Mouse (Mus musculus) forebrain, embryonic 11.5 days (tissue): ENCODE measurements around the gene Cftr. TPM values are rescaled to one million over a fixed set of nuclear protein-coding genes. Genes with fewer than 3 reads are reported as not detected.
A peak's percentile ranks its signal among the peaks of the same experiment; 100 is the strongest.

Source experiments
- ATAC-seq: fragments of 200-750 bp; cut with Nextera tagmentation; replicated peaks from 2 replicates; pipeline ENCODE4 v1.8.0; 2017; ENCODE audit warnings: moderate TSS enrichment; ENCODE audit not compliant: low FRiP score
- DNase-seq: peaks from one replicate; pipeline ENCODE4 v3.0.0-alpha.2; 2017; ENCODE audit warnings: low spot score
- H3K27ac ChIP-seq: fragments of 300-500 bp; sonication (generic); 2 replicates; pipeline ENCODE4 v1.5.1; 2014; ENCODE audit warnings: low read depth, low read length
- H3K27me3 ChIP-seq: fragments of 300-500 bp; sonication (generic); 2 replicates; pipeline ENCODE4 v1.6.1; 2014; ENCODE audit warnings: mild to moderate bottlenecking, low read length, mixed read lengths; ENCODE audit not compliant: control insufficient read depth, insufficient read depth
- H3K36me3 ChIP-seq: fragments of 300-500 bp; sonication (generic); 2 replicates; pipeline ENCODE4 v1.6.1; 2014; ENCODE audit warnings: mild to moderate bottlenecking, low read length, moderate library complexity, mixed read lengths; ENCODE audit not compliant: control insufficient read depth, insufficient read depth
- H3K4me1 ChIP-seq: fragments of 300-500 bp; sonication (generic); replicated peaks from 2 replicates; pipeline ENCODE4 v1.6.1; 2014; ENCODE audit warnings: low read length, mixed read lengths; ENCODE audit not compliant: control insufficient read depth, insufficient read depth
- H3K4me2 ChIP-seq: fragments of 300-500 bp; sonication (generic); 2 replicates; pipeline ENCODE4 v1.6.1; 2014; ENCODE audit warnings: low read depth, mild to moderate bottlenecking, low read length, moderate library complexity, mixed read lengths; ENCODE audit not compliant: severe bottlenecking
- H3K4me3 ChIP-seq: fragments of 300-500 bp; sonication (generic); 2 replicates; pipeline ENCODE4 v1.5.1; 2014; ENCODE audit warnings: low read depth, low read length
- H3K9ac ChIP-seq: fragments of 300-500 bp; sonication (generic); 2 replicates; pipeline ENCODE4 v1.6.1; 2014; ENCODE audit warnings: low read length
- H3K9me3 ChIP-seq: fragments of 300-500 bp; sonication (generic); 2 replicates; pipeline ENCODE4 v1.6.1; 2016; ENCODE audit warnings: low read length, mixed read lengths; ENCODE audit not compliant: control insufficient read depth
- WGBS: fragments of 180-500 bp; shearing (Covaris S2); extraction: QIAGEN DNeasy Blood & Tissue Kit; methylation state at CpG from one replicate; pipeline ENCODE4 v1.1.7; 2014; 5-methylcytosine and 5-hydroxymethylcytosine counted together
- polyA plus RNA-seq: library from polyadenylated mRNA; unstranded; fragments of >200 nt; fragmentation: Nextera tagmentation; extraction: Ambion mirVana; gene quantifications from 2 replicates; pipeline ENCODE4 v1.2.1, GENCODE M21; 2014

Gene Cftr
- not detected in 2 replicates for polyA plus RNA-seq

GRCm38 (mm10) chr6:18170311-18170922 lies at the start of gene Cftr:
TSS of gene Cftr (plus strand) at chr6:18170687.
- DNase-seq (peak; percentile 71), ATAC-seq (peak; percentile 87)
- Histone ChIP-seq H3K4me3 (peak within 1 kb of the TSS; percentile 45), H3K36me3 (no peaks in the 10 kb centered on the region), H3K9me3 (no peaks in the 10 kb centered on the region), H3K27me3 (0 out of 2 replicates have a peak, but pooled peaks cover 2% of the 10 kb centered on the region), H3K4me1 (0 out of 2 replicates have a peak, but pooled peaks cover 2% of the 10 kb centered on the region), H3K4me2 (peak within 1 kb of the TSS; percentile 84), H3K27ac (no peak within 1 kb of the TSS), H3K9ac (peak within 1 kb of the TSS; percentile 56)
- WGBS: 1% methylated on average over 37 of the region's 45 CpGs

- no peaks in the 10 kb centered on the region for H3K9me3 ChIP-seq
- H3K4me3 ChIP-seq: no peak overlapping the region
- DNase-seq: no peak
- H3K27ac ChIP-seq: no peak overlapping the region
- H3K9ac ChIP-seq: no peak overlapping the region
- 51% methylated on average over 2 of the region's 2 CpGs for WGBS
- no peak overlapping the region for H3K4me2 ChIP-seq
- no peaks in the 10 kb centered on the region for H3K36me3 ChIP-seq
- ATAC-seq: no peak
- no peaks in the 10 kb centered on the region for H3K27me3 ChIP-seq
- no peaks in the 10 kb centered on the region for H3K4me1 ChIP-seq
These were observed 43.1 kb upstream of the Cftr start for GRCm38 (mm10) chr6:18127206-18127983.

- H3K4me2 ChIP-seq: no peak overlapping the region
- WGBS: 86% methylated on average over 4 of the region's 4 CpGs
- no peak overlapping the region for H3K4me3 ChIP-seq
- no peak for DNase-seq
- H3K36me3 ChIP-seq: no peaks in the 10 kb centered on the region
- no peak overlapping the region for H3K27ac ChIP-seq
- ATAC-seq: no peak
- H3K9me3 ChIP-seq: no peaks in the 10 kb centered on the region
- H3K9ac ChIP-seq: no peak overlapping the region
- no peaks in the 10 kb centered on the region for H3K4me1 ChIP-seq
- H3K27me3 ChIP-seq: no peaks in the 10 kb centered on the region
These were observed 42.4 kb upstream of the Cftr start for GRCm38 (mm10) chr6:18128059-18128458.

GRCm38 (mm10) chr6:18135246-18135645 lies 35.2 kb upstream of the Cftr start:
- ATAC-seq: no peak
- H3K36me3 ChIP-seq: no peaks in the 10 kb centered on the region
- H3K27me3 ChIP-seq: no peaks in the 10 kb centered on the region
- H3K4me2 ChIP-seq: no peak overlapping the region
- H3K4me1 ChIP-seq: no peaks in the 10 kb centered on the region
- H3K9ac ChIP-seq: no peak overlapping the region
- no peak overlapping the region for H3K4me3 ChIP-seq
- no peak for DNase-seq
- no peaks in the 10 kb centered on the region for H3K9me3 ChIP-seq
- 60% methylated on average over 1 of the region's 1 CpGs for WGBS
- H3K27ac ChIP-seq: no peak overlapping the region

GRCm38 (mm10) chr6:18153031-18153430 lies 17.5 kb upstream of the Cftr start:
- no peak for ATAC-seq
- Histone ChIP-seq H3K9ac (no peak overlapping the region), H3K4me1 (no peaks in the 10 kb centered on the region), H3K27ac (no peak overlapping the region), H3K4me3 (no peak overlapping the region), H3K27me3 (no peaks in the 10 kb centered on the region), H3K4me2 (no peak overlapping the region), H3K36me3 (no peaks in the 10 kb centered on the region), H3K9me3 (no peaks in the 10 kb centered on the region)
- 84% methylated on average over 4 of the region's 4 CpGs for WGBS
- DNase-seq: no peak

- Histone ChIP-seq H3K4me2 (no peak overlapping the region), H3K9ac (no peak overlapping the region)
- WGBS: 71% methylated on average over 1 of the region's 1 CpGs
These were observed 869 bp upstream of the Cftr start for GRCm38 (mm10) chr6:18169618-18170017.

GRCm38 (mm10) chr6:18171614-18172013 lies 1.1 kb downstream of the Cftr start:
- DNase-seq (peak; percentile 53), ATAC-seq (peak; percentile 65)
- Histone ChIP-seq H3K4me2 (no peak overlapping the region), H3K9me3 (no peaks in the 10 kb centered on the region), H3K4me1 (0 out of 2 replicates have a peak, but pooled peaks cover 2% of the 10 kb centered on the region), H3K9ac (no peak overlapping the region), H3K27ac (no peak overlapping the region), H3K4me3 (no peak overlapping the region), H3K36me3 (no peaks in the 10 kb centered on the region), H3K27me3 (0 out of 2 replicates have a peak, but pooled peaks cover 2% of the 10 kb centered on the region)
- 48% methylated on average over 8 of the region's 8 CpGs for WGBS

More at GRCm38 (mm10) chr6:18169618-18170017, 869 bp upstream of the Cftr start:
- H3K27me3 ChIP-seq: 0 out of 2 replicates have a peak, but pooled peaks cover 2% of the 10 kb centered on the region
- H3K9me3 ChIP-seq: no peaks in the 10 kb centered on the region
- 0 out of 2 replicates have a peak, but pooled peaks cover 2% of the 10 kb centered on the region for H3K4me1 ChIP-seq
- ATAC-seq (no peak), DNase-seq (no peak)
- H3K27ac ChIP-seq: no peak overlapping the region
- no peak overlapping the region for H3K4me3 ChIP-seq
- H3K36me3 ChIP-seq: no peaks in the 10 kb centered on the region

- Histone ChIP-seq H3K9ac (no peak overlapping the region), H3K4me2 (no peak overlapping the region)
These were observed 7.0 kb downstream of the Cftr start for GRCm38 (mm10) chr6:18177509-18177908.

More at GRCm38 (mm10) chr6:18177509-18177908, 7.0 kb downstream of the Cftr start:
- WGBS: 79% methylated on average over 2 of the region's 2 CpGs
- Histone ChIP-seq H3K9me3 (no peaks in the 10 kb centered on the region), H3K4me1 (no peaks in the 10 kb centered on the region), H3K27me3 (no peaks in the 10 kb centered on the region), H3K36me3 (no peaks in the 10 kb centered on the region), H3K27ac (no peak overlapping the region), H3K4me3 (no peak overlapping the region)
- DNase-seq: no peak
- no peak for ATAC-seq
